Mouse (Mus musculus) heart, postnatal 0 days (tissue): Measurements from ENCODE around the gene Fsd1l. TPM values are rescaled to one million over a fixed set of nuclear protein-coding genes. Genes with fewer than 3 reads are reported as not detected.
"Not testable (repeated sequence)": the region's sequence is repeated elsewhere in the genome, so short reads cannot be mapped to it uniquely, and the experiment has no call there.

ENCODE experiments used
- ATAC-seq: fragments of 200-750 bp; cut with Nextera tagmentation; 2 replicates; pipeline ENCODE4 v1.8.0; 2017; ENCODE audit warnings: low read depth, moderate number of reproducible peaks, moderate library complexity; ENCODE audit not compliant: insufficient read depth
- DNase-seq: peaks from one replicate; pipeline ENCODE4 v3.0.0-alpha.2; 2016; ENCODE audit warnings: low spot score
- H3K27ac ChIP-seq: fragments of 300-500 bp; sonication (generic); 2 replicates; pipeline ENCODE4 v1.5.1; 2014; ENCODE audit warnings: low read depth, mild to moderate bottlenecking
- H3K27me3 ChIP-seq: fragments of 300-500 bp; sonication (generic); 2 replicates; pipeline ENCODE4 v1.6.1; 2014; ENCODE audit warnings: low read length, mixed read lengths; ENCODE audit not compliant: control insufficient read depth, insufficient read depth
- H3K36me3 ChIP-seq: fragments of 300-500 bp; sonication (generic); replicated peaks from 2 replicates; pipeline ENCODE4 v1.6.1; 2014; ENCODE audit warnings: low read length, mixed read lengths; ENCODE audit not compliant: control insufficient read depth, insufficient read depth
- H3K4me1 ChIP-seq: fragments of 300-500 bp; sonication (generic); 2 replicates; pipeline ENCODE4 v1.6.1; 2014; ENCODE audit warnings: antibody characterized with exemption; ENCODE audit not compliant: control insufficient read depth, insufficient read depth
- H3K4me2 ChIP-seq: fragments of 300-500 bp; sonication (generic); 2 replicates; pipeline ENCODE4 v1.6.1; 2014; ENCODE audit warnings: low read depth, mild to moderate bottlenecking, low read length, moderate library complexity
- H3K4me3 ChIP-seq: fragments of 300-500 bp; sonication (generic); 2 replicates; pipeline ENCODE4 v1.5.1; 2014; ENCODE audit warnings: low read depth, low read length
- H3K9ac ChIP-seq: fragments of 300-500 bp; sonication (generic); replicated peaks from 2 replicates; pipeline ENCODE4 v1.6.1; 2014; ENCODE audit warnings: low read depth, low read length, mixed read lengths
- H3K9me3 ChIP-seq: fragments of 300-500 bp; sonication (generic); replicated peaks from 2 replicates; pipeline ENCODE4 v1.6.1; 2016; ENCODE audit warnings: low read length; ENCODE audit not compliant: control insufficient read depth
- CTCF ChIP-seq: IDR thresholded peaks from 2 replicates; pipeline ENCODE4 v1.5.1; 2016; ENCODE audit warnings: antibody characterized with exemption, control low read depth, low read depth
- EP300 ChIP-seq: IDR thresholded peaks from 2 replicates; pipeline ENCODE4 v1.6.1; 2016; ENCODE audit warnings: antibody characterized with exemption, low read depth
- WGBS: fragments of 180-500 bp; shearing (Covaris S2); extraction: QIAGEN DNeasy Blood & Tissue Kit; methylation state at CpG from one replicate; pipeline ENCODE4 v1.1.7; 2014; 5-methylcytosine and 5-hydroxymethylcytosine counted together
- polyA plus RNA-seq: library from polyadenylated mRNA; unstranded; fragments of >200 nt; fragmentation: Nextera tagmentation; extraction: Ambion mirVana; gene quantifications from 2 replicates; pipeline ENCODE4 v1.2.1, GENCODE M21; 2015
- total RNA-seq: library from RNA; depleted of rRNA; stranded (reverse); fragments of >200 nt; gene quantifications from 2 replicates; pipeline ENCODE4 v1.2.3, GENCODE M21; 2014; ENCODE audit warnings: low replicate concordance

Fsd1l gene
- total and polyA plus RNA-seq, 2 experiments from 2014 or later = 6.3 to 7.0 TPM

- H3K9ac ChIP-seq = no peak overlapping the region
- WGBS = 18% methylated on average over 7 of the region's 7 CpGs
- no peak for TF ChIP-seq EP300
- TF ChIP-seq CTCF = no peak
- H3K9me3 ChIP-seq = no peaks in the 10 kb centered on the region; the same call in 1 of the 2 replicates
- H3K4me2 ChIP-seq = no peak overlapping the region
- DNase-seq = peak; percentile 55
- peak overlapping the region; percentile 46; the same call in 1 of the 2 replicates for H3K27ac ChIP-seq
- H3K36me3 ChIP-seq = no peaks in the 10 kb centered on the region; the same call in 1 of the 2 replicates
- no peak overlapping the region for H3K4me3 ChIP-seq
- H3K27me3 ChIP-seq = no peaks in the 10 kb centered on the region
- ATAC-seq = peak; percentile 84
- H3K4me1 ChIP-seq = peaks cover 21% of the 10 kb centered on the region
Measured at GRCm38 (mm10) chr4:53638549-53639123, 7.4 kb downstream of the Fsd1l start.

- Histone ChIP-seq H3K9ac (no peak overlapping the region), H3K27ac (no peak overlapping the region), H3K4me1 (no peaks in the 10 kb centered on the region), H3K27me3 (no peaks in the 10 kb centered on the region), H3K9me3 (no peaks in the 10 kb centered on the region), H3K36me3 (peaks cover 14% of the 10 kb centered on the region), H3K4me3 (no peak overlapping the region), H3K4me2 (no peak overlapping the region)
- TF ChIP-seq CTCF (no peak), EP300 (no peak)
- ATAC-seq (no peak), DNase-seq (no peak)
- whole genome bisulfite sequencing = 48% methylated on average over 3 of the region's 3 CpGs
Measured at GRCm38 (mm10) chr4:53658029-53658428, 26.8 kb downstream of the Fsd1l start.

- H3K9me3 ChIP-seq = no peaks in the 10 kb centered on the region
Measured at GRCm38 (mm10) chr4:53660711-53661110, 29.4 kb downstream of the Fsd1l start.

GRCm38 (mm10) chr4:53682092-53682491 is 50.8 kb downstream of the Fsd1l start:
- 57% methylated on average over 8 of the region's 8 CpGs for WGBS
- Histone ChIP-seq H3K4me1 (no peaks in the 10 kb centered on the region), H3K4me3 (no peak overlapping the region), H3K36me3 (peaks cover 15% of the 10 kb centered on the region), H3K27me3 (no peaks in the 10 kb centered on the region), H3K9ac (no peak overlapping the region), H3K27ac (no peak overlapping the region), H3K9me3 (no peaks in the 10 kb centered on the region), H3K4me2 (no peak overlapping the region)
- ATAC-seq (no peak), DNase-seq (no peak)
- TF ChIP-seq CTCF (no peak), EP300 (no peak)

More at GRCm38 (mm10) chr4:53660711-53661110, 29.4 kb downstream of the Fsd1l start:
- Histone ChIP-seq H3K27ac (no peak overlapping the region), H3K4me2 (no peak overlapping the region), H3K36me3 (0 out of 2 replicates have a peak, but pooled peaks cover 5% of the 10 kb centered on the region), H3K9ac (no peak overlapping the region), H3K4me3 (no peak overlapping the region), H3K27me3 (no peaks in the 10 kb centered on the region), H3K4me1 (no peaks in the 10 kb centered on the region)
- no peak for DNase-seq
- ATAC-seq = no peak
- TF ChIP-seq CTCF (no peak), EP300 (no peak)

GRCm38 (mm10) chr4:53688965-53689364 is 57.7 kb downstream of the Fsd1l start:
- TF ChIP-seq EP300 = no peak
- no peak for TF ChIP-seq CTCF
- Histone ChIP-seq H3K4me3 (no peak overlapping the region), H3K4me2 (no peak overlapping the region), H3K4me1 (no peaks in the 10 kb centered on the region), H3K27me3 (no peaks in the 10 kb centered on the region), H3K9ac (no peak overlapping the region), H3K36me3 (peaks cover 14% of the 10 kb centered on the region), H3K9me3 (no peaks in the 10 kb centered on the region), H3K27ac (no peak overlapping the region)
- 85% methylated on average over 4 of the region's 4 CpGs for WGBS
- no peak for DNase-seq
- no peak for ATAC-seq

- no peaks in the 10 kb centered on the region for H3K9me3 ChIP-seq
- DNase-seq (no peak), ATAC-seq (no peak)
- H3K4me1 ChIP-seq = no peaks in the 10 kb centered on the region
- no peak overlapping the region for H3K4me2 ChIP-seq
- no peak overlapping the region for H3K27ac ChIP-seq
- no peaks in the 10 kb centered on the region for H3K27me3 ChIP-seq
- H3K9ac ChIP-seq = no peak overlapping the region
- TF ChIP-seq EP300 = no peak
- TF ChIP-seq CTCF = no peak
- H3K4me3 ChIP-seq = no peak overlapping the region
- WGBS = 52% methylated on average over 1 of the region's 1 CpGs
- peaks cover 12% of the 10 kb centered on the region for H3K36me3 ChIP-seq
Measured at GRCm38 (mm10) chr4:53691418-53691817, 60.1 kb downstream of the Fsd1l start.

GRCm38 (mm10) chr4:53709166-53709565 is 77.9 kb downstream of the Fsd1l start:
- H3K9me3 ChIP-seq, ATAC-seq, H3K36me3 ChIP-seq, H3K27me3 ChIP-seq, DNase-seq, H3K27ac ChIP-seq, H3K4me1 ChIP-seq, H3K4me2 ChIP-seq, H3K4me3 ChIP-seq, H3K9ac ChIP-seq: not testable (repeated sequence)
